Mouse (Mus musculus): ENCODE data around the gene Polrmt.

DNA sequence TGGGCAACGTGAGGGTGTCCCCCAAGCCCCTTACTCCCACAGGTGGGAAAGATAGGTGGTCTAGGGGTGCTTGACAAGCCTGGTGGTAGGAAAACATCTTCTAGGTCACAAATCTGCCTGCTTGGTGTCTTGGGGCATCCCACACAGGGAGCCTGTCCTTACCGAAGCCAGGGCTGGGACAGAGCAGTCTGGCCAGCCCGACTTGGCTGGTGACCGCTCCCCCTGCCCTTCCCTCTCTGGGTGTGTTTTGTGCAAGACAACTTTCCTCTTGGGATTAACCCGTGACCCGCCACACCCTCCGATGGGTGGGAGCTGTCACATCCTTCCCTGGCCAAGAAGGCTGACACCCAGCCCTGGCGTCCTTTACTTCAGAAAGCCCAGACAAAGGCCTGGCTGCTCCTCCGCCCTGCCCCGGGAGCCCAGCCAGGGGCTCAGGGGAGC, 48.1 kb upstream of the Polrmt start:
- TF ChIP-seq POLR2A (IDR thresholded peaks at IDR 0.05; ENCODE audit: extremely low read depth, insufficient read depth, low read length) = no peak
- TF ChIP-seq CTCF (IDR thresholded peaks at IDR 0.05; ENCODE audit: low read depth, low read length) = no peak
